Mouse (Mus musculus) spleen, postnatal 14 days (tissue): ENCODE measurements around the gene Haus3.

Experiments
- DNase-seq, 2 experiments: peaks; one replicate each; pipeline ENCODE4 v3.0.0; 2021 to 2022; ENCODE audit warnings: low spot score in 2 of 2

Haus3 gene

GRCm38 (mm10) chr5:34168950-34169891 lies at the start of gene Haus3, which contains the start of gene Poln:
Gene Haus3, minus strand, starts transcription at chr5:34169527.
Gene Poln, minus strand, starts transcription at chr5:34169448.
- DNase-seq = peak; percentile 93 to 94

- no peak for DNase-seq
Observed at GRCm38 (mm10) chr5:34218672-34219071, 49.3 kb upstream of the Haus3 start.

GRCm38 (mm10) chr5:34217756-34218155 lies 48.4 kb upstream of the Haus3 start:
- no peak for DNase-seq

GRCm38 (mm10) chr5:34216025-34216424 lies 46.7 kb upstream of the Haus3 start:
- DNase-seq = no peak

GRCm38 (mm10) chr5:34213659-34214058 lies 44.3 kb upstream of the Haus3 start:
- DNase-seq = no peak

GRCm38 (mm10) chr5:34210279-34210678 lies 41.0 kb upstream of the Haus3 start:
- DNase-seq = peak; percentile 44 to 70

- DNase-seq = no peak
Observed at GRCm38 (mm10) chr5:34207503-34207902, 38.2 kb upstream of the Haus3 start.

GRCm38 (mm10) chr5:34205788-34206187 lies 36.5 kb upstream of the Haus3 start:
- no peak for DNase-seq

- DNase-seq = no peak
Observed at GRCm38 (mm10) chr5:34204911-34205310, 35.6 kb upstream of the Haus3 start.

- DNase-seq = no peak
Observed at GRCm38 (mm10) chr5:34202006-34202405, 32.7 kb upstream of the Haus3 start.

- DNase-seq = no peak
Observed at GRCm38 (mm10) chr5:34201396-34201795, 32.1 kb upstream of the Haus3 start.

- DNase-seq = no peak
Observed at GRCm38 (mm10) chr5:34198615-34199014, 29.3 kb upstream of the Haus3 start.

GRCm38 (mm10) chr5:34197243-34197642 lies 27.9 kb upstream of the Haus3 start:
- DNase-seq = no peak

- DNase-seq = peak; percentile 24 to 28
Observed at GRCm38 (mm10) chr5:34196423-34196822, 27.1 kb upstream of the Haus3 start.

- no peak for DNase-seq
Observed at GRCm38 (mm10) chr5:34195786-34196185, 26.5 kb upstream of the Haus3 start.

- DNase-seq = no peak
Observed at GRCm38 (mm10) chr5:34194975-34195662, 25.8 kb upstream of the Haus3 start.

- no peak for DNase-seq
Observed at GRCm38 (mm10) chr5:34194426-34194825, 25.1 kb upstream of the Haus3 start.

- no peak for DNase-seq
Observed at GRCm38 (mm10) chr5:34191843-34192242, 22.5 kb upstream of the Haus3 start.

- no peak for DNase-seq
Observed at GRCm38 (mm10) chr5:34191021-34191420, 21.7 kb upstream of the Haus3 start.

GRCm38 (mm10) chr5:34189521-34189920 lies 20.2 kb upstream of the Haus3 start:
- no peak for DNase-seq

- DNase-seq = no peak
Observed at GRCm38 (mm10) chr5:34188856-34189255, 19.5 kb upstream of the Haus3 start.

- DNase-seq = peak; percentile 92 to 93
Observed at GRCm38 (mm10) chr5:34187601-34188316, 18.4 kb upstream of the Haus3 start, which contains the start of gene Mxd4. Gene Mxd4, minus strand, starts transcription at chr5:34187720.
